Mouse (Mus musculus): Measurements from ENCODE around the gene Prss32.

DNA sequence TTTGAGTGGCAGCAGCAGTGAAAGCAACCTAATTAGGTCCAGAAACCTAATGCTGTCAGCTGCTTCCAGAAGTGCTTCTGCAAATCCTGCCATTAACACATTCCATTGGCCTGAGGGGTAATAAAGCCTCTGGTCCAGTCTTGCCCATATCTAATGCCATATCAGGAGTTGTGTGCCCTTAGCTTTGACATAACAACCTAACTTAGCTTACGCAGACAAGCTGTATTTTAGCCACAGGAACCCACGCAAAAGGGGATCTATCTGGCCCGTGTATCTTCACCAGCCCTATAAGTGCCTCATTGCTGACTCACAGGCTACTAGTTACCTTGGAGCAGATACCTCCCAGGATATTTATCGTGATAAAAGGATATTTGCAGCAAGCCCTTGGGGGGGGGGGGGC lies 18.1 kb upstream of the Prss32 start:
- no peak for TF ChIP-seq POLR2A (IDR thresholded peaks at IDR 0.05; ENCODE audit: extremely low read depth, insufficient read depth, low read length)
- TF ChIP-seq CTCF (IDR thresholded peaks at IDR 0.05; ENCODE audit: extremely low read depth, insufficient read depth, low read length) = no peak

Measured in cortical plate, adult 2 months (tissue).